9 mouse cellular contexts compared by ENCODE assay signal in the genomic region with DNA sequence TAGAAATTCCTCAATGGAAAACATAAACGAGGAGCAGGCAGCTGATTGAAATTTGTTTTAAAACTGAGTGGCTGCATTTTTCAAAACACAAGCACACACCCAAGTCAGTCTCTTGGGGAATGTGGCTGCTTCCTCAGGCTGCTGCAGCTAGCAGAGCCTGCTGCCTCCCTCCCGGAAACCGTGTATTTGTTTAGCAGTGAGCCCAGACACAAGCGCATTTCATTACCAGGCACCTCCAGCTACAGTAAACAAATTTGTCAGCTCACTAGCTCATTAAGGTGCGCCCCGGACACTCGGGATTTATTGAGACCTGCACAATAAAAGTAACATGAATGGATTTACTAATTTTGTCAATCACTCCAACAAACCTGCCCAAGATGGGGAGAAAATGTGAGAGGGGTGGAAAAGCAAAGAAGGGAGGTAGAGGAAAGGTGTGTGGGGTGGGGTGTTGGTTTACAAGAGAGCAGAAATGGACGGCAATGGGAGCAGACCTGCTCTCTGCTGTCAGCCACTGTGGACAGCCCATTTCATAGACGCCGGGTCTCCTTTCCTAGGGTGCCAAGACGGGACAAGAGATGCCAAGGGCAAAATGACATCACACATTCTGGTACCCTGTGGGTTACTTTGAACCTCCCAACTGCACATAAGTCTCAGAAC.
DNase-seq lines count a peak whose midpoint lies in the region; ATAC-seq and TF ChIP-seq lines count a peak whose summit lies in the region.
"Had no signal": no experiment of that assay in that cellular context is flagged by ENCODE, and none has a peak within 500 bp of the region (broad histone marks: within the 10 kb centered on the region; RNA-seq: fewer than 3 reads in every experiment).

No protein-coding gene starts in this region.

- ATAC-seq in hindbrain, postnatal 0 days: no peak
- ATAC-seq in cerebellum, adult (ENCODE audit: insufficient number of reproducible peaks, low FRiP score, low TSS enrichment): no peak

- WGBS in hindbrain, postnatal 0 days: 13% methylated on average over 11 of the region's 11 CpGs

- peaks cover 7% of the 10 kb centered on the region; the same call in 1 of the 2 replicates for H3K27me3 ChIP-seq in hindbrain, postnatal 0 days (ENCODE audit: insufficient read depth, low read length)

- H3K4me3 ChIP-seq in hindbrain, postnatal 0 days (ENCODE audit: low read length): no peak overlapping the region
- H3K4me3 ChIP-seq: liver, embryonic 15.5 days had no signal

- H3K4me1 ChIP-seq in hindbrain, postnatal 0 days (ENCODE audit: insufficient read depth, low read length): peaks cover 27% of the 10 kb centered on the region
- H3K4me1 ChIP-seq: liver, embryonic 15.5 days had no signal

- no peak overlapping the region for H3K27ac ChIP-seq in hindbrain, postnatal 0 days
- H3K27ac ChIP-seq: liver, embryonic 15.5 days had no signal

- H3K9ac ChIP-seq in hindbrain, postnatal 0 days (replicated peaks; ENCODE audit: low read length): no peak overlapping the region
- H3K9ac ChIP-seq: liver, embryonic 15.5 days had no signal

- H3K36me3 ChIP-seq in hindbrain, postnatal 0 days (ENCODE audit: insufficient read depth, low read length): no peaks in the 10 kb centered on the region
- H3K36me3 ChIP-seq: liver, embryonic 15.5 days had no signal

- peak; percentile 25 for DNase-seq in adrenal gland, postnatal 10 days
- no peak for DNase-seq in adrenal gland, adult 2 months
- DNase-seq in embryo, embryonic 10 days (ENCODE audit: low spot score): peak; percentile 62
- DNase-seq in hindbrain, postnatal 0 days (ENCODE audit: low spot score): peak; percentile 59
- peak; percentile 63 for DNase-seq in lung, postnatal 10 days
- DNase-seq in cerebellum, postnatal 36 days: no peak
- no peak for DNase-seq in layer of hippocampus, postnatal 25 days (ENCODE audit: extremely low spot score in 1 of 2, low spot score in 1 of 2)

- H3K4me2 ChIP-seq in hindbrain, postnatal 0 days (ENCODE audit: low read depth, low read length): no peak overlapping the region
- H3K4me2 ChIP-seq: liver, embryonic 15.5 days had no signal

- TF ChIP-seq CTCF in hindbrain, postnatal 0 days (IDR thresholded peaks at IDR 0.05; ENCODE audit: low read depth): no peak

- no peaks in the 10 kb centered on the region for H3K9me3 ChIP-seq in hindbrain, postnatal 0 days (ENCODE audit: low read length)
- H3K9me3 ChIP-seq: liver, embryonic 15.5 days had no signal

Comparison
In these comparisons a context has a peak if more than half of its experiments do, and no peak if none do; other contexts are left out.
1. DNase-seq: peak in adrenal gland, postnatal 10 days (single experiment), embryo, embryonic 10 days (single experiment), hindbrain, postnatal 0 days (single experiment) and lung, postnatal 10 days (single experiment); none in adrenal gland, adult 2 months (single experiment), cerebellum, postnatal 36 days (0 of 2) and layer of hippocampus, postnatal 25 days (0 of 2).